Mouse (Mus musculus) stomach, postnatal 0 days (tissue): ENCODE data around the gene 1110002E22Rik. TPM values are rescaled to one million over a fixed set of nuclear protein-coding genes. Genes with fewer than 3 reads are reported as not detected.

ENCODE experiments used
- ATAC-seq: fragments of 200-750 bp; cut with Nextera tagmentation; 2 replicates; pipeline ENCODE4 v1.8.0; 2017; ENCODE audit not compliant: low FRiP score, low TSS enrichment
- DNase-seq: peaks from one replicate; pipeline ENCODE4 v3.0.0-alpha.2; 2016; ENCODE audit warnings: low spot score
- H3K27ac ChIP-seq: fragments of 300-500 bp; sonication (generic); replicated peaks from 2 replicates; pipeline ENCODE4 v1.5.1; 2014; ENCODE audit warnings: mild to moderate bottlenecking, control low read depth
- H3K27me3 ChIP-seq: fragments of 300-500 bp; sonication (generic); 2 replicates; pipeline ENCODE4 v1.6.1; 2014; ENCODE audit warnings: low read length; ENCODE audit not compliant: control insufficient read depth, insufficient read depth
- H3K36me3 ChIP-seq: fragments of 300-500 bp; sonication (generic); 2 replicates; pipeline ENCODE4 v1.6.1; 2014; ENCODE audit warnings: low read length, mixed read lengths; ENCODE audit not compliant: control insufficient read depth, insufficient read depth
- H3K4me1 ChIP-seq: fragments of 300-500 bp; sonication (generic); replicated peaks from 2 replicates; pipeline ENCODE4 v1.6.1; 2014; ENCODE audit warnings: antibody characterized with exemption; ENCODE audit not compliant: control insufficient read depth, insufficient read depth
- H3K4me2 ChIP-seq: fragments of 300-500 bp; sonication (generic); replicated peaks from 2 replicates; pipeline ENCODE4 v1.6.1; 2014; ENCODE audit warnings: low read depth, mild to moderate bottlenecking, control low read depth, moderate library complexity
- H3K4me3 ChIP-seq: fragments of 300-500 bp; sonication (generic); 2 replicates; pipeline ENCODE4 v1.5.1; 2014; ENCODE audit warnings: low read depth, low read length, control low read depth
- H3K9ac ChIP-seq: fragments of 300-500 bp; sonication (generic); 2 replicates; pipeline ENCODE4 v1.6.1; 2014; ENCODE audit warnings: mild to moderate bottlenecking, low read length, control low read depth, mixed read lengths
- H3K9me3 ChIP-seq: fragments of 300-500 bp; sonication (generic); 2 replicates; pipeline ENCODE4 v1.6.1; 2016; ENCODE audit warnings: low read length; ENCODE audit not compliant: control insufficient read depth
- CTCF ChIP-seq: IDR thresholded peaks from 2 replicates; pipeline ENCODE4 v1.5.1; 2016; ENCODE audit warnings: antibody characterized with exemption, low read depth, mild to moderate bottlenecking, moderate library complexity
- EP300 ChIP-seq: optimal IDR thresholded peaks from 2 replicates; pipeline ENCODE3; 2016; ENCODE audit warnings: antibody characterized with exemption
- WGBS: fragments of 180-500 bp; shearing (Covaris S2); extraction: QIAGEN DNeasy Blood & Tissue Kit; methylation state at CpG from one replicate; pipeline ENCODE4 v1.1.7; 2014; 5-methylcytosine and 5-hydroxymethylcytosine counted together
- polyA plus RNA-seq: library from polyadenylated mRNA; unstranded; fragments of >200 nt; fragmentation: Nextera tagmentation; extraction: Ambion mirVana; gene quantifications from 2 replicates; pipeline ENCODE4 v1.2.1, GENCODE M21; 2015

The 1110002E22Rik gene
- polyA plus RNA-seq, 1 experiment from 2014 or later, result 0.04 TPM

DNA sequence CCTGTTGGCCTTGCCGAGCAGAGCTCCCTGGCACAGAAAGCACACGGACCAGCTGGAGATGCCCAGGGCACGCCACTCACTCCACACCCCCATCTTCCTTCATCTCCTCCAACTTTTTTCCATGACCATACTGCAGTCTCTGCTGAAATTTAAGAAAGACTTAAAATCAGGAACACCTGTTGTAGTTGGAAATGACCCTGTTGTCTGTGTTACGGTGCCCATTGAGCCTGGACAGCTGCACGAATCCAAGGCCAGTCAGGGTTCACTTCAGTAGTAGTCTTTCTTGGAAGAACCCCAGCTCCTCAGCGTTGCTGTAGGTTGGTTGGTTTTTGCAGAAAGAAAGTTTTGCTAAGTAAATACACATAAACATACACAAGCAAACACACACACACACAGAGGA lies 15.3 kb upstream of the 1110002E22Rik start:
- 81% methylated on average over 6 of the region's 6 CpGs for WGBS
- Histone ChIP-seq H3K9ac (no peak overlapping the region), H3K27me3 (no peaks in the 10 kb centered on the region), H3K4me1 (0 out of 2 replicates have a peak, but pooled peaks cover 2% of the 10 kb centered on the region), H3K27ac (no peak overlapping the region), H3K4me3 (no peak overlapping the region), H3K36me3 (no peaks in the 10 kb centered on the region), H3K4me2 (no peak overlapping the region), H3K9me3 (no peaks in the 10 kb centered on the region)
- ATAC-seq (no peak), DNase-seq (no peak)
- TF ChIP-seq EP300, result no peak
- TF ChIP-seq CTCF, result no peak

DNA sequence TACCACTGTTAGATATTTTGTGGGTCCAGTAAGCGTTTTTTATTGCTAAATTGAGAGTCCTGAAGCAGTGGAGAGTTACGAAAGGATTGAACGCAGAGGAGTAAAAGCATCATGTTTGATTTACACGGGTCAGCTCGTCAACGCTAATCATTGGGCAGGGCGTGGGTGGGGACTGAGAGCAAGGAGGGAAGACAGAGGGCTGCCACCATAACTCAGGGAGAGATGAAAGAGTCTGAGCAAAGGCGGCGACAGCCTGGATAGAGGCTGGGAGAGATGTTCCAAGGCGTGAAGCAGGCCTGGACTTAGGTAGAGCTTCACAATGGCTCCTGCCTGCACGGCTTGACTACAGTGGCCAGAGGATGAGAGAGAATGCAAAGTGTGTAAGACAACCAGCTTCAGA lies 14.1 kb upstream of the 1110002E22Rik start:
- Histone ChIP-seq H3K9ac (no peak overlapping the region), H3K27ac (no peak overlapping the region), H3K36me3 (no peaks in the 10 kb centered on the region), H3K4me2 (no peak overlapping the region), H3K4me1 (0 out of 2 replicates have a peak, but pooled peaks cover 2% of the 10 kb centered on the region), H3K4me3 (no peak overlapping the region), H3K9me3 (no peaks in the 10 kb centered on the region), H3K27me3 (no peaks in the 10 kb centered on the region)
- 71% methylated on average over 11 of the region's 11 CpGs for WGBS
- ATAC-seq, result no peak
- DNase-seq, result no peak
- TF ChIP-seq EP300 (no peak), CTCF (no peak)

DNA sequence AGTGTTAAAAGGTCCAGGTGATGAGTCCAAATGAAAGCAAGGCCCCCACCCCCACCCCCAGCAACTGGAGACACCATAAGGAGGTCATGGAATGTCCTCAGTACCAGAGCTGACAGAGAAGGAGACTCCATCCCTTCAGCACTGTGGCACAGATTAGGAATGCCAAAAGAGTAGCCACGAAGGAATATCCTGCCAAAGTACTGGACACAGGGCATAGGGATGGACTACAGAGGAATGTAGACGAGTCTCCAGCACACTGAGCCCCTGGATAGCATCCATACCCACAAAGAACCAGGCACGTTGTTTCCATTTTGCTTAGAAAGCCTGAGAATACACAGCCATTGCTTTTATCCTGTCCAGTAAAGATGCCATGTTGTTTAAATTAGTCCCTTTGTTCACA lies 13.4 kb upstream of the 1110002E22Rik start:
- no peaks in the 10 kb centered on the region for H3K36me3 ChIP-seq
- WGBS, result 66% methylated on average over 3 of the region's 3 CpGs
- 0 out of 2 replicates have a peak, but pooled peaks cover 2% of the 10 kb centered on the region for H3K4me1 ChIP-seq
- TF ChIP-seq CTCF (no peak), EP300 (no peak)
- DNase-seq, result no peak
- no peak overlapping the region for H3K9ac ChIP-seq
- no peak overlapping the region for H3K4me2 ChIP-seq
- H3K27ac ChIP-seq, result no peak overlapping the region
- no peaks in the 10 kb centered on the region for H3K9me3 ChIP-seq
- no peak for ATAC-seq
- no peaks in the 10 kb centered on the region for H3K27me3 ChIP-seq
- no peak overlapping the region for H3K4me3 ChIP-seq

DNA sequence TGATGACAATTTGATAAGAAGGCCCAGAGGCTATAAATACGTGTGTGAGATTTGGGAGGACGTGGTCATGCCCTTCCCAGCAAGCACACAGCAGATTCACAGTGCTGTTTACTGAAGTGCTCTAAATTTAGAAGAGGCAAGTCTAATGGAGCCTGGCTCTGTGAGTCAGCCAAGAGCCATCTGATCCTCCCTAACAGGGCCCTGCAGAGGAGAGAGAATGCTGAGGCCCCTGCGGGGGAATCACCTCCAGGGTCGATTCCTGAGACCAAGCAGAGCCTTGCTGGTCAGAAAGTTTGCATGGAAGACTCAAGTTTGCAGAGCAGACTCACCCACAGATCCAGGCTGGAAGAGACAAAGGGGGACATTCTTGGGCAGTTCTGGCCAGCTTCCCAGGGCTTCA lies 10.9 kb upstream of the 1110002E22Rik start:
- ATAC-seq, result peak; percentile 71; the same call in 1 of the 2 replicates
- Histone ChIP-seq H3K27ac (peak overlapping the region; percentile 63; the same call in 1 of the 2 replicates), H3K36me3 (no peaks in the 10 kb centered on the region), H3K4me3 (no peak overlapping the region), H3K4me1 (0 out of 2 replicates have a peak, but pooled peaks cover 2% of the 10 kb centered on the region), H3K27me3 (no peaks in the 10 kb centered on the region), H3K9me3 (no peaks in the 10 kb centered on the region), H3K4me2 (no peak overlapping the region), H3K9ac (no peak overlapping the region)
- WGBS, result 7% methylated on average over 4 of the region's 4 CpGs
- DNase-seq, result no peak
- TF ChIP-seq CTCF (no peak), EP300 (no peak)

DNA sequence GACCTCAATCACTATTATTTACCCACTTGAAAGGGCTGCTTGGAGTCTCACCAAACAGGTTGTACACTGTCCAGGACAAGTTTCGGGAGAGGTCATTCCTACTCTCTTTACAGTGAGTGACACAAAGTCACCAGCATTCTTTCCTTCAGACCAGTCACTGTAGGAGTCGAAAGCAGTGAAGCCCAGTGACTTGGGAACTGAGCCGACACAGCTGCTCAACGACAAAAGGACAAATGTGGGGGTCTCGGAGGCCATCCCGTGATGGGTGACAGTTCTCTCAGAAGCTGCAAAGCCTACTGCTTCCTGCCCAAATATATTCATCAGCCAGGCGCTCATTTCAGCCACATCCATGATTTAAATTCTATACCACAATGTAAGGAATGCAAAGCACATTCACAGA lies 7.9 kb upstream of the 1110002E22Rik start:
- WGBS, result 40% methylated on average over 7 of the region's 7 CpGs
- TF ChIP-seq EP300, result no peak
- Histone ChIP-seq H3K27ac (no peak overlapping the region), H3K4me3 (no peak overlapping the region), H3K4me2 (no peak overlapping the region), H3K4me1 (0 out of 2 replicates have a peak, but pooled peaks cover 2% of the 10 kb centered on the region), H3K9ac (no peak overlapping the region), H3K36me3 (no peaks in the 10 kb centered on the region), H3K27me3 (no peaks in the 10 kb centered on the region), H3K9me3 (no peaks in the 10 kb centered on the region)
- DNase-seq (no peak), ATAC-seq (no peak)

DNA sequence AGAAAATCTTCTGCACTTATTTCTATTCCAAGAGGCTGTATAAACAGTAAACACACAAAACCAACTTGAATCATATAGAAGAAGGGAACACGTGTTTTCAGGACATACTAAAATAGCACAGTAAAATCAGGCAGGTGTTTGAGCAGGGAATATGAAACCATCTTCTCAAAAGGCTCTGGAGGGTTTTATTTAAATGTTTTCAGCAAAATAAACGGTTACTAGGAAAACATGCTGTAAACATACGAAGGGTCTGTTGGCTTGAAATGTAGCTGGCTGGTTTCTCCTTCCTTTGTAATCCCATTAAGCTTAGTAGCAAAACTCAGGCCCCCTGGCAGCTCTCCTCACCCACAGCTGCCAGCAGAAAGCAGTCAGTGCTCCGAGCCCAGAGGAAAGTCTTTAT lies 6.6 kb upstream of the 1110002E22Rik start:
- no peak for DNase-seq
- no peaks in the 10 kb centered on the region for H3K9me3 ChIP-seq
- no peaks in the 10 kb centered on the region for H3K27me3 ChIP-seq
- H3K9ac ChIP-seq, result no peak overlapping the region
- no peak for TF ChIP-seq EP300
- TF ChIP-seq CTCF, result no peak
- no peak overlapping the region for H3K4me2 ChIP-seq
- no peak overlapping the region for H3K27ac ChIP-seq
- 45% methylated on average over 4 of the region's 4 CpGs for WGBS
- 0 out of 2 replicates have a peak, but pooled peaks cover 2% of the 10 kb centered on the region for H3K4me1 ChIP-seq
- no peaks in the 10 kb centered on the region for H3K36me3 ChIP-seq
- ATAC-seq, result no peak
- no peak overlapping the region for H3K4me3 ChIP-seq
